Mouse (Mus musculus) MEL (cell line): ENCODE results near the gene Gm38655. TPM values are rescaled to one million over a fixed set of nuclear protein-coding genes. Genes with fewer than 3 reads are reported as not detected.

Experiments used
- DNase-seq: peaks from one replicate; pipeline ENCODE4 v3.0.0; 2011; ENCODE audit warnings: low read depth, low spot score
- H3K27ac ChIP-seq: 2 replicates; pipeline ENCODE4 v1.5.1; 2012; ENCODE audit warnings: low read depth, mild to moderate bottlenecking, control low read depth, low read length, moderate library complexity; ENCODE audit not compliant: control insufficient read depth
- H3K27me3 ChIP-seq, 2 experiments: fragments of 150-350 bp in 1 of 2; sonication (generic) in 1 of 2; 2 replicates each; pipeline ENCODE4 v1.6.1; 2012; ENCODE audit warnings: low read length in 2 of 2, mild to moderate bottlenecking in 2 of 2, improper control_type of control experiment in 1 of 2, moderate library complexity in 1 of 2; ENCODE audit not compliant: insufficient read depth in 2 of 2, control insufficient read depth in 1 of 2
- H3K36me3 ChIP-seq, 2 experiments: 2 replicates each; pipeline ENCODE4 v1.6.1; 2012 to 2014; ENCODE audit warnings: low read length in 2 of 2, improper control_type of control experiment in 1 of 2, inconsistent platforms in 1 of 2, mild to moderate bottlenecking in 1 of 2; ENCODE audit not compliant: insufficient read depth in 2 of 2, control insufficient read depth in 1 of 2
- H3K4me1 ChIP-seq, 2 experiments: fragments of 150-350 bp in 1 of 2; sonication (generic) in 1 of 2; 2 replicates each; pipeline ENCODE4 v1.6.1; 2012; ENCODE audit warnings: low read length in 2 of 2, improper control_type of control experiment in 1 of 2, mild to moderate bottlenecking in 1 of 2; ENCODE audit not compliant: insufficient read depth in 2 of 2, control insufficient read depth in 1 of 2
- H3K4me3 ChIP-seq, 2 experiments: fragments of 150-350 bp in 1 of 2; sonication (generic) in 1 of 2; 2 replicates each; pipeline ENCODE4 v1.5.1; 2012; ENCODE audit warnings: low read depth in 2 of 2, low read length in 2 of 2, mild to moderate bottlenecking in 2 of 2, moderate library complexity in 2 of 2, control low read depth in 1 of 2, improper control_type of control experiment in 1 of 2; ENCODE audit not compliant: control insufficient read depth in 1 of 2, insufficient read depth in 1 of 2
- H3K79me2 ChIP-seq: 2 replicates; pipeline ENCODE4 v1.6.1; 2012; ENCODE audit warnings: mild to moderate bottlenecking, low read length, moderate library complexity; ENCODE audit not compliant: control insufficient read depth, poor library complexity, insufficient read depth
- H3K9ac ChIP-seq: 2 replicates; pipeline ENCODE4 v1.6.1; 2012; ENCODE audit warnings: low read depth, mild to moderate bottlenecking, control low read depth, low read length, moderate library complexity; ENCODE audit not compliant: control insufficient read depth, poor library complexity, severe bottlenecking
- H3K9me3 ChIP-seq: fragments of 150-350 bp; sonication (generic); replicated peaks from 2 replicates; pipeline ENCODE4 v1.6.1; 2012; ENCODE audit warnings: mild to moderate bottlenecking, low read length, improper control_type of control experiment, moderate library complexity; ENCODE audit not compliant: insufficient read depth
- ELF1 ChIP-seq: IDR thresholded peaks from 2 replicates; pipeline ENCODE4 v1.6.1; 2014; ENCODE audit warnings: low read depth, mild to moderate bottlenecking, inconsistent platforms, low read length, improper control_type of control experiment, moderate library complexity
- EP300 ChIP-seq, 2 experiments: IDR thresholded peaks; 2 replicates each; pipeline ENCODE4 v1.6.1; 2011; ENCODE audit warnings: improper control_type of control experiment in 2 of 2, low read length in 2 of 2, low read depth in 1 of 2, mild to moderate bottlenecking in 1 of 2
- ETS1 ChIP-seq: IDR thresholded peaks from 2 replicates; pipeline ENCODE4 v1.6.1; 2012; ENCODE audit warnings: low read depth, mild to moderate bottlenecking, inconsistent platforms, low read length, improper control_type of control experiment, moderate library complexity
- GABPA ChIP-seq: IDR thresholded peaks from 2 replicates; pipeline ENCODE4 v1.6.1; 2012; ENCODE audit warnings: low read depth, mild to moderate bottlenecking, inconsistent platforms, low read length, improper control_type of control experiment, moderate library complexity
- GATA1 ChIP-seq: IDR thresholded peaks from 2 replicates; pipeline ENCODE4 v1.6.1; 2011; ENCODE audit warnings: low read depth, low read length, improper control_type of control experiment
- MAFK ChIP-seq: IDR thresholded peaks from 2 replicates; pipeline ENCODE4 v1.6.1; 2011; ENCODE audit warnings: low read depth, mild to moderate bottlenecking, low read length, improper control_type of control experiment, borderline replicate concordance
- MAX ChIP-seq: IDR thresholded peaks from 2 replicates; pipeline ENCODE4 v1.6.1; 2011; ENCODE audit warnings: low read length, improper control_type of control experiment
- MAZ ChIP-seq: IDR thresholded peaks from 2 replicates; pipeline ENCODE4 v1.6.1; 2012; ENCODE audit warnings: low read depth, mild to moderate bottlenecking, inconsistent platforms, low read length, improper control_type of control experiment
- MXI1 ChIP-seq: IDR thresholded peaks from 2 replicates; pipeline ENCODE4 v1.6.1; 2011; ENCODE audit warnings: mild to moderate bottlenecking, low read depth, low read length, improper control_type of control experiment
- NELFE ChIP-seq: IDR thresholded peaks from 2 replicates; pipeline ENCODE4 v1.6.1; 2011; ENCODE audit warnings: low read depth, low read length, improper control_type of control experiment
- NRF1 ChIP-seq: IDR thresholded peaks from 2 replicates; pipeline ENCODE4 v1.6.1; 2014; ENCODE audit warnings: low read depth, mild to moderate bottlenecking, inconsistent platforms, low read length, improper control_type of control experiment, moderate library complexity; ENCODE audit not compliant: poor library complexity, insufficient read depth, severe bottlenecking
- POLR2A ChIP-seq, 2 experiments: IDR thresholded peaks; 2 replicates each; pipeline ENCODE4 v1.6.1; 2011 to 2012; ENCODE audit warnings: low read length in 2 of 2, mild to moderate bottlenecking in 2 of 2, control low read depth in 1 of 2, improper control_type of control experiment in 1 of 2, low read depth in 1 of 2, moderate library complexity in 1 of 2; ENCODE audit not compliant: control insufficient read depth in 1 of 2, insufficient read depth in 1 of 2, poor library complexity in 1 of 2
- POLR2AphosphoS2 ChIP-seq: IDR thresholded peaks from 2 replicates; pipeline ENCODE4 v1.6.1; 2011; ENCODE audit warnings: low read length, improper control_type of control experiment
- POLR2AphosphoS5 ChIP-seq: IDR thresholded peaks from 2 replicates; pipeline ENCODE4 v1.6.1; 2012; ENCODE audit warnings: low read depth, borderline replicate concordance, mild to moderate bottlenecking, inconsistent platforms, low read length, moderate library complexity, mixed read lengths
- SIN3A ChIP-seq: IDR thresholded peaks from 2 replicates; pipeline ENCODE4 v1.6.1; 2012; ENCODE audit warnings: low read length, improper control_type of control experiment, inconsistent platforms
- USF2 ChIP-seq, 2 experiments: IDR thresholded peaks; 2 replicates each; pipeline ENCODE4 v1.6.1; 2011 to 2012; ENCODE audit warnings: improper control_type of control experiment in 2 of 2, low read length in 2 of 2, borderline replicate concordance in 1 of 2, inconsistent platforms in 1 of 2, low read depth in 1 of 2, mild to moderate bottlenecking in 1 of 2; ENCODE audit not compliant: insufficient read depth in 1 of 2
- ZKSCAN1 ChIP-seq: IDR thresholded peaks from 2 replicates; pipeline ENCODE4 v1.6.1; 2012; ENCODE audit warnings: low read depth, mild to moderate bottlenecking, inconsistent platforms, low read length, improper control_type of control experiment, moderate library complexity
- ZMIZ1 ChIP-seq: IDR thresholded peaks from 2 replicates; pipeline ENCODE4 v1.6.1; 2012; ENCODE audit warnings: low read depth, mild to moderate bottlenecking, inconsistent platforms, low read length, improper control_type of control experiment, moderate library complexity
- polyA plus RNA-seq, 2 experiments: library from polyadenylated mRNA; stranded (reverse) in 1 of 2; unstranded in 1 of 2; fragments of >175 nt in 1 of 2; fragments of >200 nt in 1 of 2; gene quantifications; 2 replicates each; pipeline versions ENCODE4 v1.2.1 to v1.2.4; 2012; ENCODE audit warnings: low replicate concordance in 2 of 2, low read depth in 1 of 2; ENCODE audit not compliant: insufficient read length in 2 of 2, insufficient read depth in 1 of 2, missing spikeins in 1 of 2
- total RNA-seq: library from RNA; depleted of rRNA; stranded (reverse); fragments of 300-350 nt; gene quantifications from 2 replicates; pipeline ENCODE4 v1.2.3, GENCODE M21; 2012

The Gm38655 gene
- total and polyA plus RNA-seq, 3 experiments = not detected

- TF ChIP-seq EP300 (IDR thresholded peaks at IDR 0.05; ENCODE audit: low read depth in 1 of 2, low read length in 2 of 2) (no peak), MAX (no peak), SIN3A (0 out of 2 replicates have a peak, but pooled peaks have one; percentile 36), GATA1 (no peak)
- no peaks in the 10 kb centered on the region for H3K9me3 ChIP-seq
- H3K9ac ChIP-seq = peak overlapping the region; percentile 92
- no peak overlapping the region for H3K27ac ChIP-seq
- H3K4me1 ChIP-seq = peaks cover 4 to 13% of the 10 kb centered on the region in 2 experiments
- H3K4me3 ChIP-seq = peak overlapping the region; percentile 83 to 98
- peaks cover 5 to 8% of the 10 kb centered on the region in 2 experiments; a peak in 3 of 4 replicates for H3K36me3 ChIP-seq
- peaks cover 35% of the 10 kb centered on the region for H3K79me2 ChIP-seq
- no peaks in the 10 kb centered on the region for H3K27me3 ChIP-seq
- no peak for DNase-seq
Measured at GRCm38 (mm10) chr17:25189091-25189490, 13.8 kb upstream of the Gm38655 start.

GRCm38 (mm10) chr17:25188150-25189031 is 13.1 kb upstream of the Gm38655 start, which contains the start of gene Unkl:
TSS of gene Unkl (plus strand) at chr17:25188397.
- Histone ChIP-seq H3K9me3 (no peaks in the 10 kb centered on the region), H3K79me2 (peaks cover 38% of the 10 kb centered on the region), H3K27ac (peak within 1 kb of the TSS; percentile 61), H3K27me3 (no peaks in the 10 kb centered on the region), H3K4me1 (peaks cover 4 to 13% of the 10 kb centered on the region in 2 experiments), H3K4me3 (peak within 1 kb of the TSS; percentile 83 to 98), H3K36me3 (peaks cover 5 to 10% of the 10 kb centered on the region in 2 experiments; a peak in 3 of 4 replicates), H3K9ac (peak within 1 kb of the TSS; percentile 92)
- no peak for TF ChIP-seq POLR2AphosphoS5
- no peak for TF ChIP-seq MAFK
- no peak for TF ChIP-seq GABPA
- TF ChIP-seq ZMIZ1 = 0 out of 2 replicates have a peak, but pooled peaks have one; percentile 33
- 0 out of 2 replicates have a peak, but pooled peaks have one; percentile 9 for TF ChIP-seq ETS1
- peak; percentile 76 for TF ChIP-seq NRF1
- TF ChIP-seq USF2 (IDR thresholded peaks at IDR 0.05; ENCODE audit: borderline replicate concordance in 1 of 2, insufficient read depth in 1 of 2, low read depth in 1 of 2, low read length in 2 of 2) = no peak
- peak; percentile 59; the same call in 1 of the 2 replicates for TF ChIP-seq MAX
- TF ChIP-seq POLR2AphosphoS2 = peak; percentile 88; the same call in 1 of the 2 replicates
- 0 out of 2 replicates have a peak, but pooled peaks have one; percentile 71 for TF ChIP-seq MAZ
- 0 out of 2 replicates have a peak, but pooled peaks have one; percentile 43 for TF ChIP-seq NELFE
- peak; percentile 44 to 63; a peak in 1 of 4 replicates for TF ChIP-seq POLR2A (IDR thresholded peaks at IDR 0.05; ENCODE audit: control insufficient read depth in 1 of 2, insufficient read depth in 1 of 2, low read depth in 1 of 2, low read length in 2 of 2, poor library complexity in 1 of 2)
- 0 out of 2 replicates have a peak, but pooled peaks have one; percentile 16 for TF ChIP-seq ELF1
- peak; percentile 55; the same call in 1 of the 2 replicates for TF ChIP-seq SIN3A
- peak; percentile 61 for TF ChIP-seq MXI1
- 0 out of 2 replicates have a peak, but pooled peaks have one; percentile 38 for TF ChIP-seq ZKSCAN1
- DNase-seq = peak; percentile 75
